Mouse (Mus musculus) liver, embryonic 16.5 days (tissue): ENCODE measurements at regions not wholly inside any gene's neighbourhood (a gene's known extent, or its start where the extent isn't known, plus 50 kb on each side); places are given as distances from the start of the nearest gene placed in this dataset.

Experiments used
- ATAC-seq: fragments of 200-750 bp; cut with Nextera tagmentation; 2 replicates; pipeline ENCODE4 v1.8.0; 2017; ENCODE audit warnings: low read depth, mild to moderate bottlenecking, moderate number of reproducible peaks, moderate library complexity
- H3K27ac ChIP-seq: fragments of 300-500 bp; sonication (generic); 2 replicates; pipeline ENCODE4 v1.5.1; 2014; ENCODE audit warnings: mild to moderate bottlenecking, low read length
- H3K27me3 ChIP-seq: fragments of 300-500 bp; sonication (generic); 2 replicates; pipeline ENCODE4 v1.6.1; 2014; ENCODE audit warnings: low read depth, low read length, mixed read lengths; ENCODE audit not compliant: control insufficient read depth, insufficient read depth
- H3K36me3 ChIP-seq: fragments of 300-500 bp; sonication (generic); 2 replicates; pipeline ENCODE4 v1.6.1; 2014; ENCODE audit warnings: mild to moderate bottlenecking; ENCODE audit not compliant: control insufficient read depth, insufficient read depth
- H3K4me1 ChIP-seq: fragments of 300-500 bp; sonication (generic); 2 replicates; pipeline ENCODE4 v1.6.1; 2014; ENCODE audit warnings: low read depth, low read length, mixed read lengths; ENCODE audit not compliant: control insufficient read depth
- H3K4me2 ChIP-seq: fragments of 300-500 bp; sonication (generic); 2 replicates; pipeline ENCODE4 v1.6.1; 2014; ENCODE audit warnings: low read depth, low read length, mixed read lengths
- H3K4me3 ChIP-seq: fragments of 300-500 bp; sonication (generic); 2 replicates; pipeline ENCODE4 v1.5.1; 2014; ENCODE audit warnings: low read depth, mild to moderate bottlenecking, low read length
- H3K9ac ChIP-seq: fragments of 300-500 bp; sonication (generic); 2 replicates; pipeline ENCODE4 v1.6.1; 2014; ENCODE audit warnings: low read depth, low read length
- H3K9me3 ChIP-seq: fragments of 300-500 bp; sonication (generic); replicated peaks from 2 replicates; pipeline ENCODE4 v1.6.1; 2016; ENCODE audit warnings: low read length; ENCODE audit not compliant: control insufficient read depth
- WGBS: fragments of 180-500 bp; shearing (Covaris S2); extraction: QIAGEN DNeasy Blood & Tissue Kit; methylation state at CpG from one replicate; pipeline ENCODE4 v1.1.7; 2014; ENCODE audit not compliant: insufficient replicate concordance; 5-methylcytosine and 5-hydroxymethylcytosine counted together

- H3K9me3 ChIP-seq, result no peaks in the 10 kb centered on the region
- H3K27ac ChIP-seq, result no peak overlapping the region
- H3K9ac ChIP-seq, result no peak overlapping the region
- no peak overlapping the region for H3K4me2 ChIP-seq
- H3K36me3 ChIP-seq, result no peaks in the 10 kb centered on the region
- WGBS, result 64% methylated on average over 10 of the region's 10 CpGs
- no peak for ATAC-seq
- no peaks in the 10 kb centered on the region for H3K4me1 ChIP-seq
- no peak overlapping the region for H3K4me3 ChIP-seq
- no peaks in the 10 kb centered on the region for H3K27me3 ChIP-seq
Observed at GRCm38 (mm10) chr13:104572236-104572635, 220.0 kb upstream of the Srek1ip1 start.

DNA sequence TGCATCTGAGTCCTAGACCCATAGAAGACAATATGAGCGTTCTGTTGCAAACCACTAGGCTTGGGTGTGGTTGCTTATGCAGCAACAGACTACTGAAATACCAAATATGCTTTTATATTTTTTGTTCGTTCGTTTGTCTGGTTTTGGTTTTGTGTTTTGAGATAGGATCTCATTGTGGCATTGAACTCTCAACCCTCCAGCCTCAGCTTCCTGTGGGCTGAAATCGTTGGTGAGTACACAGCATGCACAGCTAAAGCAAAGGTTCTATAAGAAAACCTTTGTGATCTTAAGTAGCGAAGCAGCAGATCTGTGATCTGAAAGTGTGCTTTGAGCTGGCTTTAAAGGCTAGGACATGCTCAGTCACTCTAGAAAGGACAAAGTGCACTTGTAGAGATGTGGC is 217.9 kb upstream of the Srek1ip1 start:
- Histone ChIP-seq H3K9me3 (no peaks in the 10 kb centered on the region), H3K4me3 (no peak overlapping the region), H3K4me2 (no peak overlapping the region), H3K27me3 (no peaks in the 10 kb centered on the region), H3K36me3 (no peaks in the 10 kb centered on the region), H3K4me1 (no peaks in the 10 kb centered on the region), H3K27ac (no peak overlapping the region), H3K9ac (no peak overlapping the region)
- ATAC-seq, result no peak
- WGBS, result 23% methylated on average over 5 of the region's 5 CpGs

DNA sequence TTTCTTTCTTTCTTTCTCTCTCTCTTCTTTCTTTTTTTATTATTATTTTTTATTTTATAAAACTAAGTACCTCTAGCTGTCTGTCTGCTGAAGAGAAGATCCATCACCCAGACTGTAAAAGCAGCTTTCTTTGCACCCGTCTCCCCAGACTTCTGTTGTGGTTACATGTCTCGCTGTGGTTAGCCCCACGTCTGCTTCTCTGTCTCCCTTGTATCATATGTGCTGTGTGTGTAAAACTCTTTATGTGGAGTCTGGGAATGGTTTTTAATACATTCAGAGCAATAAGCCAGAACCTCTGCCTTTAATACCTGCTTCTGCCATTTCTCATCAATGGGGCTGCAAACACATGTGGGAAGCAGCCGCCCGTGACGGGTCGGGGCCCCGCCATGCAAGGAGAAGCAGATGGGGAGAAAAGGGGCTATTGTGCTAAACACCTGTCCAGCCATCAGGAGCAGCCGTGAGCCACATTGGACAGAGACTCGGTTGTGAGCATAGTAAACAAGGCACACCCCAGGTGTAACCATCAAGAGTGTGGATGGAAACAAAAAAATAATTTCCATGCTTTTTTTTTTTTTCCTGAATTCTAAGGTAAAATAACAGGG is 216.0 kb upstream of the Srek1ip1 start:
- 41% methylated on average over 10 of the region's 10 CpGs for WGBS
- Histone ChIP-seq H3K36me3 (no peaks in the 10 kb centered on the region), H3K4me1 (no peaks in the 10 kb centered on the region), H3K27me3 (no peaks in the 10 kb centered on the region), H3K9ac (no peak overlapping the region), H3K9me3 (no peaks in the 10 kb centered on the region), H3K4me3 (no peak overlapping the region), H3K4me2 (no peak overlapping the region), H3K27ac (no peak overlapping the region)
- no peak for ATAC-seq

DNA sequence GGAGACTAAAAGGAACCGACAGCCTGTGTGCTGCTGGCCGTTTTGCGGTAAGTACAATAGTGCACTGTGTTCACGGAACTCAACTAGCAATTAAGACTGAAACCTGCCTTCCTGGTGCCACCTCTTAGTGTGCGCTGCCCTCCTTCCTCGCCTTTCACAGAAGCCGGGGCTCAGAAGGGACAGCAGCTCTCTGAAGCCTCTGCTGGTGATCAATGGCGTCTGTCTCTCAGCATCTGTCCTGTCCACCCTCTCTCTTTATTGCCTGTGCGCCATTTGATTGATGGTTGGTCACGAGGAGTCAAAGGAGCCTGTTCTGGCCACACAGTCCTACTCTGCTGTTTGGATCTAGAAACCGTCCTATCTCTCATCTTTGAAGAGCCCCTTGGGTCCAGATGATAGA is 214.4 kb upstream of the Srek1ip1 start:
- no peak overlapping the region for H3K9ac ChIP-seq
- ATAC-seq, result no peak
- no peaks in the 10 kb centered on the region for H3K4me1 ChIP-seq
- H3K27me3 ChIP-seq, result no peaks in the 10 kb centered on the region
- no peak overlapping the region for H3K4me3 ChIP-seq
- H3K36me3 ChIP-seq, result no peaks in the 10 kb centered on the region
- no peak overlapping the region for H3K27ac ChIP-seq
- WGBS, result 68% methylated on average over 11 of the region's 11 CpGs
- no peak overlapping the region for H3K4me2 ChIP-seq
- no peaks in the 10 kb centered on the region for H3K9me3 ChIP-seq

GRCm38 (mm10) chr13:104580686-104581350 is 211.5 kb upstream of the Srek1ip1 start:
- Histone ChIP-seq H3K4me2 (no peak overlapping the region), H3K4me3 (no peak overlapping the region), H3K27me3 (no peaks in the 10 kb centered on the region), H3K27ac (no peak overlapping the region), H3K9ac (no peak overlapping the region), H3K9me3 (no peaks in the 10 kb centered on the region), H3K36me3 (no peaks in the 10 kb centered on the region), H3K4me1 (no peaks in the 10 kb centered on the region)
- WGBS, result 43% methylated on average over 9 of the region's 9 CpGs
- no peak for ATAC-seq
